Mouse (Mus musculus): ENCODE results near the gene Styxl1. TPM values are rescaled to one million over a fixed set of nuclear protein-coding genes. Genes with fewer than 3 reads are reported as not detected.

Gene Styxl1
- polyA plus RNA-seq (2012; rRNA removed; ENCODE audit: low replicate concordance) = 0.39 and 1.1 TPM in 2 replicates

GRCm38 (mm10) chr5:135777796-135778470 is at the start of gene Styxl1:
Gene Styxl1, minus strand, starts transcription at chr5:135778385.

GRCm38 (mm10) chr5:135806555-135807262 is 28.5 kb upstream of the Styxl1 start, which contains the start of gene Srrm3:
Gene Srrm3, plus strand, starts transcription at chr5:135806890.

GRCm38 (mm10) chr5:135778471-135779445 is 573 bp upstream of the Styxl1 start, which contains the start of gene Mdh2:
Gene Mdh2, plus strand, starts transcription at chr5:135778480.

GRCm38 (mm10) chr5:135743741-135744609 is 34.2 kb downstream of the Styxl1 start, which contains the start of gene Tmem120a:
Gene Tmem120a, minus strand, starts transcription at chr5:135744448.

Other genes with a start within 250 kb of the Styxl1 start
- 56.5 and 64.8 TPM in 2 replicates for gene Hip1, start 233.3 kb downstream of the Styxl1 start, polyA plus RNA-seq (2012; rRNA removed; ENCODE audit: low replicate concordance)
- not detected in 2 replicates for gene Ccl26, start 214.8 kb downstream of the Styxl1 start, polyA plus RNA-seq (2012; rRNA removed; ENCODE audit: low replicate concordance)
- gene Ccl24, start 205.3 kb downstream of the Styxl1 start, polyA plus RNA-seq (2012; rRNA removed; ENCODE audit: low replicate concordance) = 12.3 and 23.9 TPM in 2 replicates
- 40.2 and 43.7 TPM in 2 replicates for gene Rhbdd2, start 145.8 kb downstream of the Styxl1 start, polyA plus RNA-seq (2012; rRNA removed; ENCODE audit: low replicate concordance)
- gene Por, start 108.4 kb downstream of the Styxl1 start, polyA plus RNA-seq (2012; rRNA removed; ENCODE audit: low replicate concordance) = 262 and 413 TPM in 2 replicates
- gene Tmem120a, start 33.9 kb downstream of the Styxl1 start, polyA plus RNA-seq (2012; rRNA removed; ENCODE audit: low replicate concordance) = 128 and 317 TPM in 2 replicates
- gene Mdh2, start 95 bp upstream of the Styxl1 start, polyA plus RNA-seq (2012; rRNA removed; ENCODE audit: low replicate concordance) = 642 and 972 TPM in 2 replicates
- 0.04 and 0.15 TPM in 2 replicates for gene Srrm3, start 28.5 kb upstream of the Styxl1 start, polyA plus RNA-seq (2012; rRNA removed; ENCODE audit: low replicate concordance)
- gene Hspb1, start 109.5 kb upstream of the Styxl1 start, polyA plus RNA-seq (2012; rRNA removed; ENCODE audit: low replicate concordance) = 312 and 339 TPM in 2 replicates
- gene Ywhag, start 156.2 kb upstream of the Styxl1 start, polyA plus RNA-seq (2012; rRNA removed; ENCODE audit: low replicate concordance) = 197 and 345 TPM in 2 replicates
- 7.2 and 11.4 TPM in 2 replicates for gene Ssc4d, start 196.1 kb upstream of the Styxl1 start, polyA plus RNA-seq (2012; rRNA removed; ENCODE audit: low replicate concordance)
- gene Zp3, start 201.7 kb upstream of the Styxl1 start, polyA plus RNA-seq (2012; rRNA removed; ENCODE audit: low replicate concordance) = 0.09 TPM in 1 of 2 replicates, not detected in the other
- 44.7 and 67.3 TPM in 2 replicates for gene Dtx2, start 216.4 kb upstream of the Styxl1 start, polyA plus RNA-seq (2012; rRNA removed; ENCODE audit: low replicate concordance)

Data from subcutaneous adipose tissue, adult 2 months (tissue).